Mouse (Mus musculus): Measurements from ENCODE around the gene Gmds.

- no peak for TF ChIP-seq POLR2A (IDR thresholded peaks at IDR 0.05; ENCODE audit: low read depth, low read length)
- TF ChIP-seq CTCF (IDR thresholded peaks at IDR 0.05; ENCODE audit: extremely low read depth, insufficient read length, insufficient replicate concordance, low read depth, low read length): no peak
Observed at GRCm38 (mm10) chr13:31909031-31909430, 429.5 kb downstream of the Gmds start.
